Mouse (Mus musculus) cerebellum, adult 18-20 months (tissue): Measurements from ENCODE around the gene Ptpn5.

Source experiments
- DNase-seq, 2 experiments: peaks; one replicate each; pipeline ENCODE4 v3.0.0; 2021

Gene Ptpn5

GRCm38 (mm10) chr7:47133331-47133730 lies at the start of gene Ptpn5:
Ptpn5 (minus strand) TSS chr7:47133684.
- no peak for DNase-seq

- no peak for DNase-seq
These were observed 37.3 kb upstream of the Ptpn5 start for GRCm38 (mm10) chr7:47170814-47171213.

GRCm38 (mm10) chr7:47165028-47165427 lies 31.5 kb upstream of the Ptpn5 start:
- no peak for DNase-seq

- no peak for DNase-seq
These were observed 29.7 kb upstream of the Ptpn5 start for GRCm38 (mm10) chr7:47163203-47163602.

- DNase-seq = peak in 1 of 2 experiments; percentile 13
These were observed 25.0 kb upstream of the Ptpn5 start for GRCm38 (mm10) chr7:47158451-47158850.

GRCm38 (mm10) chr7:47157743-47158142 lies 24.3 kb upstream of the Ptpn5 start:
- no peak for DNase-seq

GRCm38 (mm10) chr7:47155849-47156248 lies 22.4 kb upstream of the Ptpn5 start:
- DNase-seq = no peak

- DNase-seq = no peak
These were observed 21.9 kb upstream of the Ptpn5 start for GRCm38 (mm10) chr7:47155396-47155795.

- DNase-seq = peak; percentile 44 to 58
These were observed 17.1 kb upstream of the Ptpn5 start for GRCm38 (mm10) chr7:47150420-47151061.

GRCm38 (mm10) chr7:47148298-47148697 lies 14.8 kb upstream of the Ptpn5 start:
- DNase-seq = no peak

- DNase-seq = peak; percentile 30
These were observed 12.7 kb upstream of the Ptpn5 start for GRCm38 (mm10) chr7:47146034-47146812.

- no peak for DNase-seq
These were observed 10.8 kb upstream of the Ptpn5 start for GRCm38 (mm10) chr7:47144299-47144698.

GRCm38 (mm10) chr7:47139823-47140325 lies 6.4 kb upstream of the Ptpn5 start:
- no peak for DNase-seq

GRCm38 (mm10) chr7:47134570-47134969 lies 1.1 kb upstream of the Ptpn5 start:
- no peak for DNase-seq

GRCm38 (mm10) chr7:47132931-47133260 lies 588 bp downstream of the Ptpn5 start:
- no peak for DNase-seq

GRCm38 (mm10) chr7:47132180-47132930 lies 1.1 kb downstream of the Ptpn5 start:
- DNase-seq = peak; percentile 30 to 44

- DNase-seq = no peak
These were observed 1.7 kb downstream of the Ptpn5 start for GRCm38 (mm10) chr7:47131840-47132179.

GRCm38 (mm10) chr7:47131258-47131657 lies 2.2 kb downstream of the Ptpn5 start:
- DNase-seq = no peak

GRCm38 (mm10) chr7:47122026-47122425 lies 11.5 kb downstream of the Ptpn5 start:
- no peak for DNase-seq

GRCm38 (mm10) chr7:47116666-47117065 lies 16.8 kb downstream of the Ptpn5 start:
- peak; percentile 67 to 76 for DNase-seq

- no peak for DNase-seq
These were observed 18.0 kb downstream of the Ptpn5 start for GRCm38 (mm10) chr7:47115491-47115890.

GRCm38 (mm10) chr7:47113383-47113782 lies 20.1 kb downstream of the Ptpn5 start:
- no peak for DNase-seq

GRCm38 (mm10) chr7:47112036-47112435 lies 21.4 kb downstream of the Ptpn5 start:
- DNase-seq = no peak

- no peak for DNase-seq
These were observed 22.4 kb downstream of the Ptpn5 start for GRCm38 (mm10) chr7:47111121-47111520.
